Mouse (Mus musculus) C2C12 (cell line): ENCODE measurements around the gene Gal3st1. TPM values are rescaled to one million over a fixed set of nuclear protein-coding genes. Genes with fewer than 3 reads are reported as not detected.

Source experiments
- H3K27me3 ChIP-seq: one replicate; pipeline ENCODE4 v1.6.1; 2011; ENCODE audit not compliant: control insufficient read depth, insufficient read depth, insufficient read length
- H3K36me3 ChIP-seq: one replicate; pipeline ENCODE4 v1.6.1; 2011; ENCODE audit not compliant: control insufficient read depth, insufficient read depth
- H3K4me3 ChIP-seq: one replicate; pipeline ENCODE4 v1.5.1; 2011; ENCODE audit warnings: mild to moderate bottlenecking, control low read depth; ENCODE audit not compliant: poor library complexity, insufficient read depth, severe bottlenecking
- H3K79me2 ChIP-seq: one replicate; pipeline ENCODE4 v1.6.1; 2011; ENCODE audit not compliant: control insufficient read depth, insufficient read depth
- H3K79me3 ChIP-seq: one replicate; pipeline ENCODE4 v1.6.1; 2011; ENCODE audit warnings: low read depth, control low read depth
- H3ac ChIP-seq: one replicate; pipeline ENCODE3; 2011; ENCODE audit warnings: low read depth; ENCODE audit not compliant: control insufficient read depth, insufficient read length
- CEBPB ChIP-seq: IDR thresholded peaks from one replicate; pipeline ENCODE4 v1.6.1; 2011; ENCODE audit warnings: low read depth, mild to moderate bottlenecking, control low read depth, moderate library complexity
- CTCF ChIP-seq: IDR thresholded peaks from one replicate; pipeline ENCODE4 v1.5.1; 2011; ENCODE audit not compliant: control insufficient read depth, insufficient read depth, insufficient read length
- FOSL1 ChIP-seq: IDR thresholded peaks from one replicate; pipeline ENCODE4 v1.8.0; 2011; ENCODE audit warnings: mild to moderate bottlenecking, low read length; ENCODE audit not compliant: poor library complexity, insufficient read depth, severe bottlenecking
- MAX ChIP-seq: IDR thresholded peaks from one replicate; pipeline ENCODE4 v1.6.1; 2011; ENCODE audit warnings: mild to moderate bottlenecking, control low read depth
- MYOD1 ChIP-seq: IDR thresholded peaks from one replicate; pipeline ENCODE4 v1.6.1; 2011; ENCODE audit warnings: low read depth; ENCODE audit not compliant: control insufficient read depth, insufficient read length
- MYOG ChIP-seq: IDR thresholded peaks from one replicate; pipeline ENCODE4 v1.6.1; 2011; ENCODE audit not compliant: control insufficient read depth, insufficient read length; ENCODE audit errors: extremely low read depth
- USF1 ChIP-seq: IDR thresholded peaks from one replicate; pipeline ENCODE4 v1.6.1; 2011; ENCODE audit warnings: low read depth, mild to moderate bottlenecking, control low read depth, moderate library complexity
- long read RNA-seq, 2 experiments: library from polyadenylated mRNA; unstranded; transcript quantifications; one replicate each; pipeline ENCODE4 v2.0.0; 2019 to 2020
- polyA plus RNA-seq: library from polyadenylated mRNA; unstranded; fragments of >200 nt; fragmentation: generic; extraction: Trizol; gene quantifications from one replicate; pipeline ENCODE4 v1.2.1, GENCODE M21; 2012; ENCODE audit warnings: missing spikeins

Gene Gal3st1
- polyA plus RNA-seq = 0.06 TPM
- long read RNA-seq, experiment 1, partial matches to known transcripts = 0 of 1 reads
- long read RNA-seq, experiment 1, other reads (novel, unspliced or antisense) = 0 of 1 reads
- long read RNA-seq, experiment 2 = 0 reads

DNA sequence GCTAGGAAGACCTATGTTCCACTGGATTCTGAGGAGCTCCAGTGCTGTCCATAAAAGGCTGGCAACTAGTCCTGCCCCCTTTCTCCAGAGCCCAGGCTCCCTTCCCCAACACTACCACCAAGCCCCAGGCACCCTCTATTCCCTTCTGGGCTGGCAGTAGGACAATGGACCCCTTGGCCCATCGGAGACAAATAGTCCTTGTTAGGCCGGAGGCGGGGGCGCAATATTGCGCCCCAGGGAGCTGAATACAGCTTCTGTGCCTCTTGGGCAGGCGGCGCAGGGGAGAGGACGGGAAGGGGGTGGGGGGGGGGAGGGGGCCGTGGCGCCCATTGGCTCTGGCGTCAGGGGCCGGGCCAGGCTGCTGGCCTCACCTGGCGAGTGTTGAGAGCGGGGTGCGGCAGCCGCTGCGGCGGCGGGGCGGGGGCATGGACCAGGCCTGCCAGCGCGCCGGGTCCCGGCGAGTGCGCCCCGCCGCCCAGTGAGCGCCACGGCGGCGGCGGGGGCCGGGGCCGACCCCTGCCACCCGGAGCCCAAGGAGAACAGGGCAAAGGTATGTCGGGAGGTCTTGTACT lies at the start of gene Gal3st1:
TSS of gene Gal3st1 (plus strand) at position 346 of the 572 bp plus-strand sequence.
- Histone ChIP-seq H3K36me3 (peaks cover 39% of the 10 kb centered on the region), H3K27me3 (no peaks in the 10 kb centered on the region), H3K79me2 (no peaks in the 10 kb centered on the region), H3K4me3 (no peak within 1 kb of the TSS), H3K79me3 (no peaks in the 10 kb centered on the region), H3ac (no peak within 1 kb of the TSS)
- TF ChIP-seq MAX = no peak
- no peak for TF ChIP-seq MYOG
- TF ChIP-seq MYOD1 = no peak
- TF ChIP-seq USF1 = no peak
- TF ChIP-seq CTCF = no peak
- no peak for TF ChIP-seq CEBPB
- TF ChIP-seq FOSL1 = no peak

DNA sequence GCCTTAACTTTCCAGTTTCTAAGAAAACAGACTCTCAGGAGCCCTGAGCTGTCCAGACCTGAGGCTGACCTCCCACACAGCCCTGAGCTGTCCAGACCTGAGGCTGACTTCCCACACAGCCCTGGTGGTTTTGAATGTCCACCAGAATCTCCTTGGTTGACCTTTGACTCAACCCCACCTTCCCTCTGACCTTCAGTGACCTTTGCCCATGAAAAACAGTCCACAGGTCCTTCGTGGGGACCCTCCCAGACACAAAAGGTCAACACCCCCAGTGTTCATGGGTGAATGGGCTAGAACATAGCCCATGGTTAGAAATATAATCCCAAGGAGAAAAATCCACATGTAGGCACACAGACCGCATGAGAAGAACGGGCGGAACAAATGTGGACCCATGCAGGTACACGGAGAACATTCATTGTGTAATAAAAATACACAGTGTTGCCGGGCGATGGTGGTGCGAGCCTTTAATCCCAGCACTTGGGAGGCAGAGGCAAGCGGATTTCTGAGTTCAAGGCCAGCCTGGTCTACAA lies 49.6 kb upstream of the Gal3st1 start:
- H3K79me3 ChIP-seq = no peaks in the 10 kb centered on the region
- no peak overlapping the region for H3ac ChIP-seq
- H3K36me3 ChIP-seq = no peaks in the 10 kb centered on the region
- H3K79me2 ChIP-seq = no peaks in the 10 kb centered on the region
- peaks cover 57% of the 10 kb centered on the region for H3K27me3 ChIP-seq
- no peak overlapping the region for H3K4me3 ChIP-seq
- no peak for TF ChIP-seq FOSL1
- no peak for TF ChIP-seq MYOD1
- no peak for TF ChIP-seq USF1
- no peak for TF ChIP-seq CEBPB
- TF ChIP-seq CTCF = no peak
- no peak for TF ChIP-seq MYOG
- TF ChIP-seq MAX = no peak

DNA sequence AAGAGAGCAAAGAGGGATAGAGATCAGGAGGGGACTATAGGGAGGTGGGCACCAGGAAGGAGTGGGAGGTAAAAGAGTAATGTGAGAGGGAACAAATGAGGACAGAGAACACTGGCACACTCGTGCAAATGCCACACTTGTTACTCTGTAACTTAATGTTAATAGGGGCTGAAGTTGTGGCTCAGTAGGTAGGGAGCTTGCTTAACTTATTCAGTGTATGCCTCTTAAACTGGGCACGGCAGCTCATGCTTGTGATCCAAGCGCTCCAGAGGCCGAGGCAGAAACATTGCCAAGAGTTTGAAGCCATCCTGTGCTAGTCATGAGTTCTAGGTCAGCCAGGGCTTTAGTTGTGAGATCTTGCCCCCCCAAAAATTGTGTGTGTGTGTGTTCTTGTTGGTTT lies 48.3 kb upstream of the Gal3st1 start:
- no peaks in the 10 kb centered on the region for H3K79me2 ChIP-seq
- H3K36me3 ChIP-seq = no peaks in the 10 kb centered on the region
- peaks cover 48% of the 10 kb centered on the region for H3K27me3 ChIP-seq
- no peaks in the 10 kb centered on the region for H3K79me3 ChIP-seq
- no peak overlapping the region for H3K4me3 ChIP-seq
- no peak overlapping the region for H3ac ChIP-seq
- no peak for TF ChIP-seq MAX
- no peak for TF ChIP-seq USF1
- no peak for TF ChIP-seq MYOD1
- TF ChIP-seq CEBPB = no peak
- no peak for TF ChIP-seq FOSL1
- no peak for TF ChIP-seq CTCF
- no peak for TF ChIP-seq MYOG

DNA sequence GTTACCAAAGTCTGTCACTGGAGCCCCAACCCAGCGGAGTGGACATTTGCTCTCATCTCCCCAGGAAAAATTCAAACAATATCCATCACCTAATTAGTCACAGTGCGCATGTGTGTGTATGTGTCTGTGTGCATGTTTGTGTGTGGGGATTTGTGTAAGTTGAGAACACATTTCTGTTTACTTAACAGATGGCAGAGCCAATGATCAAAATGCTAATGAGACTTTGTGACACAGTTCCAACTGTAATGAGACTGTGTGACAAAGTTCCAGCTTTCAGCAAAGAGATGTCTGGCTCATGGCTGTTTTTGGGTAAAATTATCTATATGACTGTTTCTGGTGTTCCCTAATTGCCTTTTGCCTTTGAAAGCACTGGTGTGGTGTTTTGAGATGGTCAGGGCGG lies 47.1 kb upstream of the Gal3st1 start:
- H3K27me3 ChIP-seq = peaks cover 45% of the 10 kb centered on the region
- H3K36me3 ChIP-seq = no peaks in the 10 kb centered on the region
- TF ChIP-seq FOSL1 = no peak
- TF ChIP-seq CEBPB = no peak
- no peak for TF ChIP-seq CTCF
- no peak for TF ChIP-seq MAX
- H3K79me2 ChIP-seq = no peaks in the 10 kb centered on the region
- no peak overlapping the region for H3ac ChIP-seq
- H3K79me3 ChIP-seq = no peaks in the 10 kb centered on the region
- H3K4me3 ChIP-seq = no peak overlapping the region

DNA sequence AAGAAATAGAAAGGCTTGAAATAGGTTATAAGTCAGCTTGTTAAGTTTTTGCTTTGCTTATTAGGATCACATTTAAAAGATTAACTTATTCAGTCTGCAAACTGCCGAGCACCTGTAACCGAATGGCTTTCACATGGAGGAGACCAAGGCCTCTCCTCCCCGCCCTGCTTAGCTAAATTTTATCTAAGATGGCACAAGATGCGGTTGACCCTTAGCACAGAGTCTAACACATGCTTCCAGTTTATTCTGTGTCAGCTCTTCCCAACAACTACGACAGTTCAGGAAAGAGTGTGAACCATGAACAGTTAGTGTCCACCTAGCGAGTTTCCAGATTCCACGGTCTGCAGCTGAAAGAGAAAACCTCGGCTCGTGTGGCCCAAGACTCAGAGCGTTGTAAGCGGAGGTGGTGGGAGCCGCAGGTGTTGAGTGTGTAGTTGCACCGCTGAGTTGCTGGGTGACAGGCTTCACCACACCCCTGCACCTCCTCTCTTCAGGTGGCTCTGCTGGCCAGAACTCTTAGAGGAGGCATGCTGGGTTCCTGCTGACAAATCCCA lies 46.0 kb upstream of the Gal3st1 start:
- H3ac ChIP-seq = no peak overlapping the region
- no peaks in the 10 kb centered on the region for H3K79me2 ChIP-seq
- H3K79me3 ChIP-seq = no peaks in the 10 kb centered on the region
- TF ChIP-seq MYOG (no peak), FOSL1 (no peak), USF1 (no peak), MAX (no peak), CTCF (no peak), CEBPB (no peak), MYOD1 (no peak)
- no peak overlapping the region for H3K4me3 ChIP-seq
- peaks cover 50% of the 10 kb centered on the region for H3K27me3 ChIP-seq
- no peaks in the 10 kb centered on the region for H3K36me3 ChIP-seq
